Mouse (Mus musculus) midbrain, embryonic 13.5 days (tissue): ENCODE data around the gene Arnt. TPM values are rescaled to one million over a fixed set of nuclear protein-coding genes. Genes with fewer than 3 reads are reported as not detected.

Source experiments
- ATAC-seq: fragments of 200-750 bp; cut with Nextera tagmentation; 2 replicates; pipeline ENCODE4 v1.8.0; 2017; ENCODE audit warnings: mild to moderate bottlenecking, moderate TSS enrichment, moderate library complexity
- H3K27ac ChIP-seq: fragments of 300-500 bp; sonication (generic); 2 replicates; pipeline ENCODE4 v1.5.1; 2015; ENCODE audit warnings: inconsistent platforms, mild to moderate bottlenecking, moderate library complexity
- H3K27me3 ChIP-seq: fragments of 300-500 bp; sonication (generic); 2 replicates; pipeline ENCODE4 v1.6.1; 2015; ENCODE audit warnings: mild to moderate bottlenecking, inconsistent platforms
- H3K36me3 ChIP-seq: fragments of 300-500 bp; sonication (generic); 2 replicates; pipeline ENCODE4 v1.6.1; 2015; ENCODE audit warnings: mild to moderate bottlenecking, inconsistent platforms
- H3K4me1 ChIP-seq: fragments of 300-500 bp; sonication (generic); replicated peaks from 2 replicates; pipeline ENCODE4 v1.6.1; 2015; ENCODE audit warnings: inconsistent platforms
- H3K4me2 ChIP-seq: fragments of 300-500 bp; sonication (generic); replicated peaks from 2 replicates; pipeline ENCODE4 v1.6.1; 2015; ENCODE audit warnings: moderate library complexity, mild to moderate bottlenecking, inconsistent platforms
- H3K4me3 ChIP-seq: fragments of 300-500 bp; sonication (generic); replicated peaks from 2 replicates; pipeline ENCODE4 v1.5.1; 2015; ENCODE audit warnings: mild to moderate bottlenecking, inconsistent platforms
- H3K9ac ChIP-seq: fragments of 300-500 bp; sonication (generic); replicated peaks from 2 replicates; pipeline ENCODE4 v1.6.1; 2015; ENCODE audit warnings: mild to moderate bottlenecking, inconsistent platforms
- H3K9me3 ChIP-seq: fragments of 300-500 bp; sonication (generic); 2 replicates; pipeline ENCODE4 v1.6.1; 2016; ENCODE audit warnings: mild to moderate bottlenecking, inconsistent platforms
- WGBS: fragments of 180-500 bp; shearing (Covaris S2); methylation state at CpG from one replicate; pipeline ENCODE4 v1.1.7; 2015; 5-methylcytosine and 5-hydroxymethylcytosine counted together
- polyA plus RNA-seq: library from polyadenylated mRNA; unstranded; fragments of >200 nt; fragmentation: Nextera tagmentation; extraction: Ambion mirVana; gene quantifications from 2 replicates; pipeline ENCODE4 v1.2.1, GENCODE M21; 2015

Gene Arnt
- polyA plus RNA-seq, 1 experiment from 2014 or later: 26.1 TPM

- Histone ChIP-seq H3K9me3 (no peaks in the 10 kb centered on the region), H3K9ac (no peak overlapping the region), H3K27ac (no peak overlapping the region), H3K4me1 (no peaks in the 10 kb centered on the region), H3K4me2 (no peak overlapping the region), H3K36me3 (peaks cover 25% of the 10 kb centered on the region), H3K27me3 (no peaks in the 10 kb centered on the region), H3K4me3 (no peak overlapping the region)
- no peak for ATAC-seq
Observed at GRCm38 (mm10) chr3:95463852-95464251, 29.7 kb downstream of the Arnt start.

GRCm38 (mm10) chr3:95478966-95479365, 44.8 kb downstream of the Arnt start:
- no peak overlapping the region for H3K4me2 ChIP-seq
- H3K4me3 ChIP-seq: no peak overlapping the region
- no peaks in the 10 kb centered on the region for H3K4me1 ChIP-seq
- no peaks in the 10 kb centered on the region for H3K9me3 ChIP-seq
- no peak overlapping the region for H3K27ac ChIP-seq
- peaks cover 69% of the 10 kb centered on the region for H3K36me3 ChIP-seq
- H3K27me3 ChIP-seq: no peaks in the 10 kb centered on the region
- ATAC-seq: no peak
- H3K9ac ChIP-seq: no peak overlapping the region
- 96% methylated on average over 1 of the region's 1 CpGs for WGBS

- Histone ChIP-seq H3K9ac (no peak overlapping the region), H3K4me2 (no peak overlapping the region), H3K27ac (no peak overlapping the region), H3K9me3 (no peaks in the 10 kb centered on the region), H3K4me3 (no peak overlapping the region), H3K27me3 (no peaks in the 10 kb centered on the region), H3K4me1 (no peaks in the 10 kb centered on the region), H3K36me3 (peaks cover 69% of the 10 kb centered on the region)
- 89% methylated on average over 2 of the region's 2 CpGs for WGBS
- ATAC-seq: no peak
Observed at GRCm38 (mm10) chr3:95486421-95486820, 52.2 kb downstream of the Arnt start.

GRCm38 (mm10) chr3:95488679-95489078, 54.5 kb downstream of the Arnt start:
- Histone ChIP-seq H3K4me2 (no peak overlapping the region), H3K27me3 (no peaks in the 10 kb centered on the region), H3K9me3 (no peaks in the 10 kb centered on the region), H3K4me1 (no peaks in the 10 kb centered on the region), H3K4me3 (no peak overlapping the region), H3K27ac (no peak overlapping the region), H3K36me3 (peaks cover 71% of the 10 kb centered on the region), H3K9ac (no peak overlapping the region)
- ATAC-seq: no peak
- 96% methylated on average over 3 of the region's 3 CpGs for WGBS

GRCm38 (mm10) chr3:95490238-95490637, 56.0 kb downstream of the Arnt start:
- WGBS: 99% methylated on average over 2 of the region's 2 CpGs
- Histone ChIP-seq H3K9me3 (no peaks in the 10 kb centered on the region), H3K27me3 (no peaks in the 10 kb centered on the region), H3K36me3 (peaks cover 79% of the 10 kb centered on the region), H3K27ac (no peak overlapping the region), H3K4me2 (no peak overlapping the region), H3K4me3 (no peak overlapping the region), H3K4me1 (no peaks in the 10 kb centered on the region), H3K9ac (no peak overlapping the region)
- ATAC-seq: no peak

- no peaks in the 10 kb centered on the region for H3K4me1 ChIP-seq
- H3K9me3 ChIP-seq: no peaks in the 10 kb centered on the region
- H3K36me3 ChIP-seq: peaks cover 66% of the 10 kb centered on the region
- no peak overlapping the region for H3K4me3 ChIP-seq
- no peak for ATAC-seq
- H3K27ac ChIP-seq: no peak overlapping the region
- H3K4me2 ChIP-seq: no peak overlapping the region
- H3K9ac ChIP-seq: no peak overlapping the region
- H3K27me3 ChIP-seq: no peaks in the 10 kb centered on the region
- WGBS: 70% methylated on average over 6 of the region's 6 CpGs
Observed at GRCm38 (mm10) chr3:95494342-95494741, 60.2 kb downstream of the Arnt start.

GRCm38 (mm10) chr3:95498229-95498628, 64.0 kb downstream of the Arnt start:
- H3K4me3 ChIP-seq: no peak overlapping the region
- H3K27ac ChIP-seq: no peak overlapping the region
- H3K9me3 ChIP-seq: no peaks in the 10 kb centered on the region
- H3K36me3 ChIP-seq: peaks cover 38% of the 10 kb centered on the region
- no peaks in the 10 kb centered on the region for H3K27me3 ChIP-seq
- no peaks in the 10 kb centered on the region for H3K4me1 ChIP-seq
- 96% methylated on average over 2 of the region's 2 CpGs for WGBS
- H3K4me2 ChIP-seq: no peak overlapping the region
- ATAC-seq: no peak
- no peak overlapping the region for H3K9ac ChIP-seq

- no peak within 1 kb of the TSS for H3K27ac ChIP-seq
- no peak within 1 kb of the TSS for H3K4me3 ChIP-seq
- ATAC-seq: no peak
- H3K27me3 ChIP-seq: no peaks in the 10 kb centered on the region
- H3K9me3 ChIP-seq: no peaks in the 10 kb centered on the region
- H3K4me1 ChIP-seq: no peaks in the 10 kb centered on the region
- WGBS: 88% methylated on average over 7 of the region's 7 CpGs
- no peak within 1 kb of the TSS for H3K4me2 ChIP-seq
- peaks cover 32% of the 10 kb centered on the region for H3K36me3 ChIP-seq
- no peak within 1 kb of the TSS for H3K9ac ChIP-seq
Observed at GRCm38 (mm10) chr3:95499024-95499423, 64.8 kb downstream of the Arnt start, which contains the start of gene Ctsk. TSS of gene Ctsk (plus strand) at chr3:95499256.

GRCm38 (mm10) chr3:95499496-95500140, 65.4 kb downstream of the Arnt start:
- H3K9me3 ChIP-seq: no peaks in the 10 kb centered on the region

GRCm38 (mm10) chr3:95502312-95502711, 68.1 kb downstream of the Arnt start:
- H3K9me3 ChIP-seq: no peaks in the 10 kb centered on the region
- no peak overlapping the region for H3K9ac ChIP-seq
- 49% methylated on average over 2 of the region's 2 CpGs for WGBS
- H3K4me3 ChIP-seq: no peak overlapping the region
- no peaks in the 10 kb centered on the region for H3K27me3 ChIP-seq
- no peak for ATAC-seq
- no peaks in the 10 kb centered on the region for H3K4me1 ChIP-seq
- H3K4me2 ChIP-seq: no peak overlapping the region
- H3K36me3 ChIP-seq: peaks cover 7% of the 10 kb centered on the region
- no peak overlapping the region for H3K27ac ChIP-seq

More at GRCm38 (mm10) chr3:95499496-95500140, 65.4 kb downstream of the Arnt start:
- Histone ChIP-seq H3K4me3 (no peak overlapping the region), H3K36me3 (peaks cover 26% of the 10 kb centered on the region), H3K27me3 (no peaks in the 10 kb centered on the region), H3K4me2 (no peak overlapping the region), H3K4me1 (no peaks in the 10 kb centered on the region), H3K27ac (no peak overlapping the region), H3K9ac (no peak overlapping the region)
- no peak for ATAC-seq
- 79% methylated on average over 10 of the region's 10 CpGs for WGBS

GRCm38 (mm10) chr3:95509348-95509747, 75.2 kb downstream of the Arnt start:
- Histone ChIP-seq H3K36me3 (peaks cover 12% of the 10 kb centered on the region), H3K4me2 (no peak overlapping the region), H3K4me1 (no peaks in the 10 kb centered on the region), H3K9me3 (no peaks in the 10 kb centered on the region), H3K4me3 (no peak overlapping the region), H3K27me3 (no peaks in the 10 kb centered on the region), H3K9ac (no peak overlapping the region), H3K27ac (no peak overlapping the region)
- ATAC-seq: no peak
- WGBS: 80% methylated on average over 6 of the region's 6 CpGs

GRCm38 (mm10) chr3:95511611-95512180, 77.5 kb downstream of the Arnt start:
- no peak overlapping the region for H3K4me2 ChIP-seq
- H3K27ac ChIP-seq: no peak overlapping the region
- H3K9me3 ChIP-seq: no peaks in the 10 kb centered on the region
- no peak overlapping the region for H3K9ac ChIP-seq
- H3K27me3 ChIP-seq: no peaks in the 10 kb centered on the region
- peaks cover 11% of the 10 kb centered on the region for H3K36me3 ChIP-seq
- WGBS: 74% methylated on average over 9 of the region's 9 CpGs
- ATAC-seq: no peak
- no peaks in the 10 kb centered on the region for H3K4me1 ChIP-seq
- H3K4me3 ChIP-seq: no peak overlapping the region

GRCm38 (mm10) chr3:95516614-95517041, 82.4 kb downstream of the Arnt start:
- no peak overlapping the region for H3K27ac ChIP-seq
- 95% methylated on average over 3 of the region's 3 CpGs for WGBS
- ATAC-seq: no peak
- H3K9me3 ChIP-seq: no peaks in the 10 kb centered on the region
- H3K4me3 ChIP-seq: no peak overlapping the region
- no peaks in the 10 kb centered on the region for H3K4me1 ChIP-seq
- no peak overlapping the region for H3K9ac ChIP-seq
- no peaks in the 10 kb centered on the region for H3K27me3 ChIP-seq
- no peaks in the 10 kb centered on the region for H3K36me3 ChIP-seq
- H3K4me2 ChIP-seq: no peak overlapping the region
